Mouse (Mus musculus): ENCODE results near the gene Gimap8. TPM values are rescaled to one million over a fixed set of nuclear protein-coding genes. Genes with fewer than 3 reads are reported as not detected.
"Not testable (repeated sequence)": the region's sequence is repeated elsewhere in the genome, so short reads cannot be mapped to it uniquely, and the experiment has no call there.

The Gimap8 gene
- polyA plus RNA-seq, 1 experiment from 2014 or later, result 0.20 TPM

DNA sequence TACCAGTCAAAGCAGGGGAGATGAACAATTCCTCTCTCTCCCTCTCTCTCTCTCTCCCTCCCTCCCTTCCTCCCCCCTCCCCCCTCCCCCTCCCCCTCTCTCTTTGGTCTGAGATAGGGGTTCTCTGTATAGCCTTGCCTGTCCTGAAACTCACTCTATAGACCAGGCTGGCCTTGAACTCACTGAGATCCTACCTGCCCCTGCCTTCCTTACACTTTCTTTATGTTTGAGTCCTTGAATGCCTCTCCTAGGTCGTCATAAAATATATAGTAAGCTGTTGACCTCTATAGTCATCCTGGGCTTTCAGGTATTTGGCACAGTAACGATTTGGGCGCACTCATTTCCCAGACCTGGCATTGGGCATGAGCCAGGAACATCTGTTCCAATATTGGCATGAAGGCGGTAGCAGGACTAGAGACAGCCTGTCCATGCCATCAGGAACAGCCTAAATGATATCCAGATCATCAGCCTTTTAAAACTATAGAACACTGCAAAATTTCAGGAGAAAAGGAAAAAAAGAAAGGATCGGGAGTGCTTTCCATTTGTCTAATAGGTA is 29.9 kb downstream of the Gimap8 start:
- no peak for ATAC-seq (replicated peaks; ENCODE audit: insufficient number of reproducible peaks, low FRiP score, low TSS enrichment, low read depth)
- no peak overlapping the region; the same call in 1 of the 2 replicates for H3K4me2 ChIP-seq (ENCODE audit: low read depth, low read length)
- H3K9me3 ChIP-seq (replicated peaks; ENCODE audit: control insufficient read depth, low read length), result no peaks in the 10 kb centered on the region
- H3K4me3 ChIP-seq (ENCODE audit: low read depth, low read length), result no peak overlapping the region
- no peak overlapping the region for H3K27ac ChIP-seq (replicated peaks; ENCODE audit: low read depth, low read length)
- no peaks in the 10 kb centered on the region for H3K36me3 ChIP-seq (replicated peaks; ENCODE audit: control insufficient read depth, insufficient read depth, low read depth, low read length)
- WGBS, result 82% methylated on average over 5 of the region's 5 CpGs
- no peak for DNase-seq (ENCODE audit: low spot score)
- no peaks in the 10 kb centered on the region for H3K27me3 ChIP-seq (ENCODE audit: control insufficient read depth, insufficient read depth, low read length)
- H3K9ac ChIP-seq (replicated peaks; ENCODE audit: low read length), result no peak overlapping the region
- no peaks in the 10 kb centered on the region for H3K4me1 ChIP-seq (ENCODE audit: control insufficient read depth, insufficient read depth, low read length)

DNA sequence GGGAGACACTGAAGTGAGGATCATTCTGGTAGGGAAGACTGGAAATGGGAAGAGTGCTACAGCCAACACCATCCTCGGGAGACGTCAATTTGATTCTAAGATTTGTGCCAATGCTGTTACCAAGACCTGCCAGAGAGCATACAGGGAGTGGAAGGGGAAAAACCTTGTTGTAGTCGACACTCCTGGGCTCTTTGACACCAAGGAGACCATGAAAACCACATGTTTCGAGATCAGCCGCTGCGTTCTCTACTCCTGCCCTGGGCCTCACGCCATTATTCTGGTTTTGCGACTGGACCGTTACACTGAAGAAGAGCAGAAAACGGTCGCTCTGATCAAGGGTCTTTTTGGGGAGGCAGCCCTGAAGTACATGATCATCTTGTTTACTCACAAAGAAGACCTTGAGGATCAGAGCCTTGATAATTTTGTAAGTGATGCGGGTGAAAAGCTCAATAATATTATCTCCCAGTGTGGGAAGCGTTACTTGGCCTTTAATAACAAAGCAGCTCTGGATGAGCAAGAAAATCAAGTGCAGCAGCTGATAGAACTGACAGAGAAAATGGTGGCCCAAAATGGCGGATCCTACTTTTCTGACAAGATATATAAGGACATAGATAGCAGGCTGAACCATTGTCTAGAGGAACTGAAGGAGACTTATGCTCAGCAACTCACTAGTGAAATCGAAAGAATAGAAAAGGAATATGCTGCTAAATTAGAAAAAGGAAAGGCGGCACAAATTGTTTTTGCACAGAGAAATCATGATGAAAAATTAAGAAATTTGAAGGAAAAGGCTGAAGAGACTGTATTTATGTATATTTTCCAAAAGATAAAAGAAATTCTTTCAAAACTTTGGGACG is 30.7 kb downstream of the Gimap8 start:
- DNase-seq (ENCODE audit: low spot score), result no peak
- no peaks in the 10 kb centered on the region for H3K27me3 ChIP-seq (ENCODE audit: control insufficient read depth, insufficient read depth, low read length)
- WGBS, result 92% methylated on average over 17 of the region's 17 CpGs
- no peak overlapping the region for H3K27ac ChIP-seq (replicated peaks; ENCODE audit: low read depth, low read length)
- no peaks in the 10 kb centered on the region for H3K36me3 ChIP-seq (replicated peaks; ENCODE audit: control insufficient read depth, insufficient read depth, low read depth, low read length)
- no peak overlapping the region for H3K4me2 ChIP-seq (ENCODE audit: low read depth, low read length)
- H3K4me1 ChIP-seq (ENCODE audit: control insufficient read depth, insufficient read depth, low read length), result no peaks in the 10 kb centered on the region
- no peak overlapping the region for H3K4me3 ChIP-seq (ENCODE audit: low read depth, low read length)
- H3K9me3 ChIP-seq (replicated peaks; ENCODE audit: control insufficient read depth, low read length), result no peaks in the 10 kb centered on the region
- no peak overlapping the region for H3K9ac ChIP-seq (replicated peaks; ENCODE audit: low read length)
- no peak for ATAC-seq (replicated peaks; ENCODE audit: insufficient number of reproducible peaks, low FRiP score, low TSS enrichment, low read depth)

GRCm38 (mm10) chr6:48678391-48678790 is 31.4 kb downstream of the Gimap8 start:
- Histone ChIP-seq H3K4me1 (ENCODE audit: control insufficient read depth, insufficient read depth, low read length) (no peaks in the 10 kb centered on the region), H3K27ac (replicated peaks; ENCODE audit: low read depth, low read length) (no peak overlapping the region), H3K4me3 (ENCODE audit: low read depth, low read length) (no peak overlapping the region), H3K36me3 (replicated peaks; ENCODE audit: control insufficient read depth, insufficient read depth, low read depth, low read length) (no peaks in the 10 kb centered on the region), H3K4me2 (ENCODE audit: low read depth, low read length) (no peak overlapping the region), H3K9ac (replicated peaks; ENCODE audit: low read length) (no peak overlapping the region), H3K27me3 (ENCODE audit: control insufficient read depth, insufficient read depth, low read length) (no peaks in the 10 kb centered on the region), H3K9me3 (replicated peaks; ENCODE audit: control insufficient read depth, low read length) (no peaks in the 10 kb centered on the region)
- 73% methylated on average over 4 of the region's 4 CpGs for WGBS
- no peak for ATAC-seq (replicated peaks; ENCODE audit: insufficient number of reproducible peaks, low FRiP score, low TSS enrichment, low read depth)
- no peak for DNase-seq (ENCODE audit: low spot score)

DNA sequence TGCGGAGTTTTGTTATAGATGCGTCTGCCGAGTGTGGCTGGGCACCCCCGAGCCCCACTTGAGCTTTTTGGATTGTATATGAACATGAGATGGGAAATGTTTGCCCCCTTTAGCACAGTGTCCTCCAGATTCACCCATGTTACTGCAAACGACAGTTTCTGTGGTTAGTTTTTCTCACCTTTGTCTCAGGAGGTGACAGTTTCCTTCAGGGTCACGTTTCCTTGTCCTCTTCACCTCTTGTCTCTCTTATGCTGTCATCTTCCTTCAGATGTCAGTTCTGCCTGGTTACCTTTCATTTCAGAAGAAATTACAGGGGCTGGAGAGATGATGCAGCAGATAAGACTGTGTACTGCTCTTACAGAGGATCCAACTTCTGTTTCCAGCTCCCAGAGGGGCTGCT is 32.7 kb downstream of the Gimap8 start:
- Histone ChIP-seq H3K9ac (replicated peaks; ENCODE audit: low read length) (no peak overlapping the region), H3K4me1 (ENCODE audit: control insufficient read depth, insufficient read depth, low read length) (no peaks in the 10 kb centered on the region), H3K9me3 (replicated peaks; ENCODE audit: control insufficient read depth, low read length) (no peaks in the 10 kb centered on the region), H3K27me3 (ENCODE audit: control insufficient read depth, insufficient read depth, low read length) (no peaks in the 10 kb centered on the region), H3K36me3 (replicated peaks; ENCODE audit: control insufficient read depth, insufficient read depth, low read depth, low read length) (no peaks in the 10 kb centered on the region), H3K4me3 (ENCODE audit: low read depth, low read length) (no peak overlapping the region), H3K4me2 (ENCODE audit: low read depth, low read length) (no peak overlapping the region), H3K27ac (replicated peaks; ENCODE audit: low read depth, low read length) (no peak overlapping the region)
- ATAC-seq (replicated peaks; ENCODE audit: insufficient number of reproducible peaks, low FRiP score, low TSS enrichment, low read depth), result no peak
- 76% methylated on average over 6 of the region's 6 CpGs for WGBS
- DNase-seq (ENCODE audit: low spot score), result no peak

GRCm38 (mm10) chr6:48680421-48680820 is 33.4 kb downstream of the Gimap8 start:
- Histone ChIP-seq H3K4me2 (ENCODE audit: low read depth, low read length) (no peak overlapping the region), H3K27ac (replicated peaks; ENCODE audit: low read depth, low read length) (no peak overlapping the region), H3K27me3 (ENCODE audit: control insufficient read depth, insufficient read depth, low read length) (no peaks in the 10 kb centered on the region), H3K36me3 (replicated peaks; ENCODE audit: control insufficient read depth, insufficient read depth, low read depth, low read length) (no peaks in the 10 kb centered on the region), H3K9ac (replicated peaks; ENCODE audit: low read length) (no peak overlapping the region), H3K4me3 (ENCODE audit: low read depth, low read length) (no peak overlapping the region), H3K4me1 (ENCODE audit: control insufficient read depth, insufficient read depth, low read length) (no peaks in the 10 kb centered on the region), H3K9me3 (replicated peaks; ENCODE audit: control insufficient read depth, low read length) (no peaks in the 10 kb centered on the region)
- no peak for ATAC-seq (replicated peaks; ENCODE audit: insufficient number of reproducible peaks, low FRiP score, low TSS enrichment, low read depth)
- WGBS, result 80% methylated on average over 5 of the region's 5 CpGs
- DNase-seq (ENCODE audit: low spot score), result no peak

DNA sequence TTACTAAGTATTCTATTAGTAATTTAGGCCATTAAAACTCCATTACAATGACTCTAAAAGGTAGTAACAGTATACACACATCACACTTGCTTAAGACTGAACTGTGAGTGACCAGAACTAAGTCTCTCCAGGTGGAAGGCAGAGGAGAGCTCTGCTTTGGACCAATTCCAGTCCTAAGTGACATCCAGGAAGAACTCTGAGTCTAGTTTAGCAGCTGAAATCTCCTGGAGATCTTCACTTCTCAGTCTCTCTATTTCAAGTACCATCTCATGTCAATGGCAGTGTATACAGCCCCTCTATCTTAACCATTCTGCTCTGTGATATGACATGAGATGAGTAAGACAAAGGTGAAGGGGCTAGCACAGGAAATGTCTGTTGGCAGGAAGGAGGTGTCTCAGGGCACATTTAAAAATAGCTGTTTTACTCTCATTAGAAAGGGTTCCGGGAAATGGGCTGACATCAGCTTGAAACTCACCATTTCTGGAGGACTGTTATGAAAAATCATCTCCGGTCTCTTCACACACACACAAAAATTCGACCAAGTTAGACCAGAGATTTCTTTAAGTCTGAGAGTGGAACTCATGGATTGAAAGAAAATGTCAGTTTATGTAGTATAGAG is 34.5 kb downstream of the Gimap8 start:
- Histone ChIP-seq H3K36me3 (replicated peaks; ENCODE audit: control insufficient read depth, insufficient read depth, low read depth, low read length) (no peaks in the 10 kb centered on the region), H3K9me3 (replicated peaks; ENCODE audit: control insufficient read depth, low read length) (no peaks in the 10 kb centered on the region), H3K9ac (replicated peaks; ENCODE audit: low read length) (no peak overlapping the region), H3K27me3 (ENCODE audit: control insufficient read depth, insufficient read depth, low read length) (no peaks in the 10 kb centered on the region), H3K4me3 (ENCODE audit: low read depth, low read length) (no peak overlapping the region), H3K4me2 (ENCODE audit: low read depth, low read length) (no peak overlapping the region), H3K4me1 (ENCODE audit: control insufficient read depth, insufficient read depth, low read length) (no peaks in the 10 kb centered on the region), H3K27ac (replicated peaks; ENCODE audit: low read depth, low read length) (no peak overlapping the region)
- DNase-seq (ENCODE audit: low spot score) (no peak), ATAC-seq (replicated peaks; ENCODE audit: insufficient number of reproducible peaks, low FRiP score, low TSS enrichment, low read depth) (no peak)
- WGBS, result 76% methylated on average over 3 of the region's 3 CpGs

- Histone ChIP-seq H3K36me3 (replicated peaks; ENCODE audit: control insufficient read depth, insufficient read depth, low read depth, low read length) (no peaks in the 10 kb centered on the region), H3K27ac (replicated peaks; ENCODE audit: low read depth, low read length) (no peak overlapping the region), H3K4me2 (ENCODE audit: low read depth, low read length) (no peak overlapping the region), H3K27me3 (ENCODE audit: control insufficient read depth, insufficient read depth, low read length) (no peaks in the 10 kb centered on the region), H3K4me1 (ENCODE audit: control insufficient read depth, insufficient read depth, low read length) (no peaks in the 10 kb centered on the region), H3K9ac (replicated peaks; ENCODE audit: low read length) (no peak overlapping the region), H3K9me3 (replicated peaks; ENCODE audit: control insufficient read depth, low read length) (no peaks in the 10 kb centered on the region), H3K4me3 (ENCODE audit: low read depth, low read length) (no peak overlapping the region)
- no peak for ATAC-seq (replicated peaks; ENCODE audit: insufficient number of reproducible peaks, low FRiP score, low TSS enrichment, low read depth)
- DNase-seq (ENCODE audit: low spot score), result no peak
- WGBS, result 78% methylated on average over 4 of the region's 4 CpGs
Measured at GRCm38 (mm10) chr6:48682271-48682670, 35.2 kb downstream of the Gimap8 start.

- not testable (repeated sequence) for H3K36me3 ChIP-seq (replicated peaks; ENCODE audit: control insufficient read depth, insufficient read depth, low read depth, low read length); H3K9ac ChIP-seq (replicated peaks; ENCODE audit: low read length); DNase-seq (ENCODE audit: low spot score); H3K4me3 ChIP-seq (ENCODE audit: low read depth, low read length); H3K4me1 ChIP-seq (ENCODE audit: control insufficient read depth, insufficient read depth, low read length); H3K27ac ChIP-seq (replicated peaks; ENCODE audit: low read depth, low read length); ATAC-seq (replicated peaks; ENCODE audit: insufficient number of reproducible peaks, low FRiP score, low TSS enrichment, low read depth); H3K27me3 ChIP-seq (ENCODE audit: control insufficient read depth, insufficient read depth, low read length); H3K4me2 ChIP-seq (ENCODE audit: low read depth, low read length); H3K9me3 ChIP-seq (replicated peaks; ENCODE audit: control insufficient read depth, low read length)
- 90% methylated on average over 3 of the region's 4 CpGs for whole genome bisulfite sequencing
Measured at GRCm38 (mm10) chr6:48683263-48683821, 36.3 kb downstream of the Gimap8 start.
